Mouse (Mus musculus): ENCODE measurements around the gene 4933428M09Rik.
"Not testable (repeated sequence)": the region's sequence is repeated elsewhere in the genome, so short reads cannot be mapped to it uniquely, and the experiment has no call there.

4933428M09Rik gene

DNA sequence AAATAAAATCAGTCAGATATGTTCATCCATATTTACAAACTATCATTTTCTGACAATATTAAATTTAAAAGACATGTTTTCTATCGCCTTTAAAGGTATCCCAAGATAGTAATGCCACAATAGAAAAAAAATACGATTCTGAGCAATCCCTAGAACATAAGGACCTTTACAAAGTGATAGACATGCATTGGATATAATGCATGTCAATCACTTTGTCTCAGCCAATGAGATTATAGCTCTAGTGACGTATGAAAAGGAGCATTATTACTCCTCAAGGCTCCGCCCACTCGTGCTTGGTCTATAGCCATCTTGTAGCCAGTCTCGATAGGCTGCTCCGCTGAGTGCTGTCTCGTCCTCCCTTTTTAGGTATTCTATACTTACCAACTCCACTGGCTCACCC, at the start of gene 4933428M09Rik:
TSS of gene 4933428M09Rik (plus strand) at position 301 of the 400 bp plus-strand sequence.
- DNase-seq, result no peak

DNA sequence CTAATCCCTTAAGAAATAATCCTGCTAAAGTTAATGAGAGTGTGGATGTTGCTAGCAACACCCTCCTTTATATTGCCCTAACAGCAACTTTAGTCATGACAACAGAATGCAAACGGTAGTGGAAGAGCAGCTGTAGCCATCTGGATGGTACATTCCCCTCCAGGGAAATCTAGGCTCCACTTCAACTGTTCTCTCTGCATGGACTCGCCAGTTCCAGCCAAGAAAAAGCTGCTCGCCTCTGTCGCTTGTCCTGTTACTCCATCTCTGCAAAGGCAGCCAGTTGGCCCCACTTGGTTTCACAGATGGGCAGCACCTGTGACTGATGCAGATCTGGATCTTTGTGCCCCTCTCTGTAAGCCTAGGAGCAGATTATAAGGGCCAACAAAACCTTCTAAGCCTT, 45.0 kb upstream of the 4933428M09Rik start:
- no peak for DNase-seq

DNA sequence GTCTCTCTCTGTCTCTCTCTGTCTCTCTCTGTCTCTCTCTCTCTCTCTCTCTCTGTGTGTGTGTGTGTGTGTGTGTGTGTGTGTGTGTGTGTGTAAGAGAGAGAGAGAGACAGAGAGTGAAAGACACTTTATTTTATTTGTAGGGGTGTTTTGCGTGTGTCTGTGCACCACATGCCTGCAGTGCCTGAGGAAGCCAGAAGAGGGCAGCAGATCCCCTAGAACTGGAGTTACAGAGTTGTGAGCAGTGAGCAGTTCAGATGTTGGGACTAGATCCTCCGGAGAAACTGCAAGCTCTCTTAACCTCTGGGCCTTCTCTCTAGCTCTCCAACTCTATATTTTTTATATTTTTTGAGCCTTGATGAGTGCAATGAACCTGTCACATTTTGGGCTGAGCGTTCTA, 12.5 kb downstream of the 4933428M09Rik start:
- DNase-seq, result not testable (repeated sequence)

DNA sequence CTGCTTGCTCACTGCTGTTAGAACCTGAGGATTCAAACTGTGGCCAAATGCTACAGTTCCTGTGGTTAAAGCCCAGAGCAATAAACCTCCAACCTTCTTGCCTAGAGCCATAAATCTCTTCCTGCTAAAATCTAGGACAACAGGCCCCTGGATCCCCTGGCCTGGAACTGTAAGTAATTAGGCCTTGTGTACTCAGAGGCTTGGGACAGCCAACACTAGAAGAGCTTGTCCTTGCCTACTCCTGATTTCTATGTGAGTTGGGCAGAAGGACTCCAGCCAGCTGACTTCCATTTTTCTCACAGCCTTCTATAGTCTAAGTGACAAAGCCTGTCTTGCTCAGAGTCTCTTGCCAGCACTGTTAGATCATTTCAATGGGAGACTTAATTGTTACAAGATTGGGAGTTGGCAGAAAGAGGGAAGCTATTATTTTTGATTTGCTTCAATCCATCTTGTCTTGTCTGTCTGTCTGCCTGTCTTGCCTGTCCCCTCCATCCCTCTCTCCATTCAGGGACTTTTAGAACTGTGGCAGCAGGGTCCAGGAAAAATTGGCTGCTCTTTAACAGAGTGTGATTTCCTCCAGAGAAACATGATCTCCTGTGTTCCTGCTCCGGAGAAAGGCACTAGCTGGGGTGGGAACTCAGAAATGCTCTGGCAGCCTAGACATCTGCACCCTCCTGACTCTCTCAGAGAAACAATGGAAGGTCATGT, 15.7 kb downstream of the 4933428M09Rik start:
- DNase-seq, result no peak

DNA sequence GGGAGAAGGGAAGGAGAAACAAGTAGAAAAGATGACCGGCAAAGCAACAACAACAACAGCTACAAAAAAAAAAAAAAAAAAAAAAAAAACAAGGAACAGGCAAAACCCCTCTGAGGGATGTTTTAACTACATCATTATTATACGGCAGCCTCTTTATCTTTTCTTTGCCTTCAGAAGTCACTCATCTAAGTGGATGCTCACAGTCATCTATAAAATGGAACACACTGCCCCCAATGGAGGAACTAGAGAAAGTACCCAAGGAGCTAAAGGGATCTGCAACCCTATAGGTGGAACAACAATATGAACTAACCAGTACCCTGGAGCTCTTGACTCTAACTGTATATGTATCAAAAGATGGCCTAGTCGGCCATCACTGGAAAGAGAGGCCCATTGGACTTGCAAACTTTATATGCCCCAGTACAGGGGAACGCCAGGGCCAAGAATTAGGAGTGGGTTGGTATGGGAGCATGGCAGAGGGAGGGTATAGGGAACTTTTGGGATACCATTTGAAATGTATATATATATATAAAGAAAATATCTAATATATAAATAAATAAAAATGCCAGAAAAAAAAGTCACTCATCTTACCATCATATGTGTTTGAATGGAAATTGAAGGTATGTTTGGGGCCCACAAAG, 30.3 kb downstream of the 4933428M09Rik start:
- DNase-seq, result not testable (repeated sequence)

DNA sequence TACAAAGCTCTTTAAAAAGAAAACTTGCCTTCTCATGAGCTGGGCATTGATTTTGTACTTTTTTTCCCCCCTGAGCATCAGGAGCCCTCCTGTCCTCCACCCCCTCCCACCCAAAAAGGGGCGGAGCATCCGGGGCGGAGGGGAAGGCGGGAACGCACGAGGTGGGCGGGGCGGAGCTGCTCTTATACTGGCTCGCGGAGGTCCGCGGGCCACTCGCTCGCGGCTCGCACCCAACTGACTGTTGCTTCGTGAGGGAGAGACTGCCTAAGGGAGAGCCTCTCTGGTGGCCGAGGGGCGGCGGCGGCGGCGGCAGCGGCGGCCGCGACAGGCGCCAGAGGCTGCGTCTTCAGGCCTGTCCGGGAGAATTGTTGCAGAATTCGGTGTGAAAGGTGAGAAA, 30.8 kb downstream of the 4933428M09Rik start, which contains the start of gene Mum1l1:
TSS of gene Mum1l1 (plus strand) at position 214 of the 397 bp plus-strand sequence.
- peak; percentile 36 to 43 for DNase-seq

DNA sequence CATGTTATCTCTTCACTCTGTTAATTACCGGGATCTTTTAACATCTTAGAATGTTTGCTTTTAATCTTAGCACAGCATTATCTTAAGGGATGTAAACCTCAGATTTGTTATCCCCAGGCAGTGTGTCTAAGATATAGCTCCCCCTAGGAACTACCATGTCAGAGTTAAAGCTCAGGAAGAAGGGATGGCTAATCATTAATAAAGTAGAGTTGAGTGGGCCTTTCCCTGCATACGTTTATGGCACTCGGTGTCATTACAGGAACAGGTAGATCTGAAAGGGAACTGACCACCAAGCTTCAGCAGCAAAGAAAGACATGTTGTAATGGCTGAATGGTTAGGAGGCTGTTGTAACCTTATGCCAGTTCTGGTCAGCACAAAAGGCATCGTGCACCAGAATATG, 35.7 kb downstream of the 4933428M09Rik start:
- no peak for DNase-seq

DNA sequence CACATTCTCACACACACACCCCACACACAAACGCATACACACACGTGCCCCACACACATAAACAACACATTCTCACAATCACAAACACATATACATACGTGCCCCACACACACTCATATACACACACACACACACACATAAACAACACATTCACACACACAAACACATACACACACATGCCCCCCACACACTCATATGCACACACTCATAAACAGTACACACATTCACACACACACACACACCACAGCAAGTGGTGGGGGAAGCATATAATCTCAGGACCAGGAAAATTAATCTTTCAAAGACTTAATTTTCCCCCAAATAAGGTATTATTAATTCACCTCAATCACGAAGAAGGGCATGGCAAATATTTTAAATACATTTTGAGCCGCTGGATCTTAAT, 37.4 kb downstream of the 4933428M09Rik start:
- no peak for DNase-seq

DNA sequence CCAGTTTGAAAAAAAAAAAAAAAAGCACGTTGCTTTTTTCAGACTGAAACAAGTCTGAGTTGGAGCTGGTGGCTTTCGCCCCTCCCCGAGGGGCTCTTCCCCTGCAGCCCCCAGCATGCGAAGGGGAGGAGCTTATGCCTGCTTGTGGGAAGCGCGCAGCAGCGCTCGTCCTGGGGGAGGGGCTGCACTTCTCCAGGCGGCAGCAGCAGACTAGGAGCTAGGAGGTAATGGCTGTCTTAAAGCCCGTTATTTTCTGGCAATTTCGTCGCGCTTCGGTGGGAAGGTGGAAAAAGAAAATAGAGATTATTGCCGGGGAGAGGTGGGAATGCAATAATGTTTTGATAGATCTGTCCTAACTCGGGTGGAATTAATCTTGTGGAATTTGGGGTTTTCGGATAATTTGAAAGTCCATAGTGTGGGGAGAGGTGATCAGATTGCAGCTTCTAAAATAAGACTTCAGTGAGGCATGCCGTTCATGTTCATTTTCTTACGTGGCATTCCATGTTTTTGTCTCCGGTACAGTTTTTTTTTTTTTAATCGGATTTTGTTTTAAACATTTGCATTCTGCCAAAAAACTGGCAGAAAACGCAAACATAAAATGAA, 38.1 kb downstream of the 4933428M09Rik start:
- peak; percentile 27 to 40 for DNase-seq

DNA sequence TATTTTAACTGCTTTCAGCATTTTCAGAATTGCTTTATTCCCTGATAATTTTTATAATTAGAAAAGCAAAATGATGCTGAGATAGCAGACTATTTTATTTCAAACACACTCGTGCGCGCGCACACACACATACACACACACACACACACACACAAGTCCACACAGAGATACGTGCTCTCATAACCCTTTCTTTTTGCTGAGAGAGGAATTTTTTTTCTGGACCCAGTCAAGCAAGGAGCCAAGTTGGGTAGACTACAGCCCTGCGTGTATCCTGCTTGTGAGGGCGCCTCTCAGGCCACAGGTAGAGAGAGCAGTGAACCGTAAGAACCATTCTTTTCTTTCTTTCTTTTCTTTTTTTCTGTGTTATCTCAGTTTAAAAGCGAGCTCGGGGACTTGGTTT, 38.7 kb downstream of the 4933428M09Rik start:
- DNase-seq, result no peak

DNA sequence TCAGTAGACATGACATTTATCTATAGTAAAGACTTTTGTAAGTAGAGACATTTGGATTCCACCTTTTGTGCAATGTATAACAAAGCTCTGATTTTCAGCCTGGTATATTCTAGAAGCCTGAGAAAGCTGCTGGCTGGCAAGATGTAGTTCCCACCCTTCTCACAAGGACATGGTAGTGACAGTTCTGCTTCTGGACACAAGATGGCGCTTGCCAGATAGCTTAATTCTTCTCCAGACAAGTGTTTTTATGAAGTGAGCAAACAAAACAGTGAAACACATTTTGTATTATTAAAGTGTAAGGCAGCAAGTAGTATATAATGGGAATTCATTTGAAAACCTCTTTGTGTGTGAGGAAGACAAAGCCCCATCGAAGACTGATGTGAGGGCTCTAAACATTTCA, 40.0 kb downstream of the 4933428M09Rik start:
- peak; percentile 40 to 45 for DNase-seq

DNA sequence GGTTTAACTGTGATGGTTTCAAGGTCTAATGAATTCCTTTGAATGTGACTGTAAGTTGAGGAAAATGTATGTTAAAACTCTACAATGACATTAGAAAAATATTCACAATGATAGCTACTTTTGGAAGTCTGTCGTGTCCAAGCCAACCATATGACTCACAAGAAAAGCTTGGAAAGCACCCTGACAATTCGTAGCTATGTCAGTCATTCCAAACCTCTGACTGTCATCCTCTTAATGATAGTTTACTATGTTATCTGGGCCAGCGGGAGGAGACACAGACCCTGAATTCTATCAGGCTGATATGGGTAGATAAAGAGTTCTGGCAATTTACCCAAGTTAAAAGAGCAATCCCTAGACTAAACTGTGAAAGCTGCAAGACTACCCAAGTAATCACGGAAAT, 41.8 kb downstream of the 4933428M09Rik start:
- no peak for DNase-seq

DNA sequence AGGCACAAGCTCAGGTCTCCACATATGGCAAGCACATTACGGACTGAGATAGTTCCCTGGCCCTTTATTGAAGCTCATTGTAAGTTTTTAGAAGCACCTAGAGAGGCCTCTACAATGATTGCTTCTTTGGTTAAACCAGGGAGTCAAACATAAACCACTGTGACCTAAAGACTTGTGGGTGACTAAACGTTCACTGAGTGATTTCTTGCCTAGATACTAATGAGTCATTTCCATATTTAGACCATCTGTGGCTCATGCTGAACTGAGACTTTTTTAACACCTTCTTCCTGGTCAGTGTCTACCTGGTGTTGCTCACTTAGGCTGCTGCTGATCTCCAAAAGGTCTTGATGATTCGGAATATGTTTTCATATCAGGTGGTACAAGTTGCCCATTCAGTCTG, 42.9 kb downstream of the 4933428M09Rik start:
- no peak for DNase-seq
